Mouse (Mus musculus) limb, embryonic 14.5 days (tissue): ENCODE data around the gene Glis2. TPM values are rescaled to one million over a fixed set of nuclear protein-coding genes. Genes with fewer than 3 reads are reported as not detected.
A peak's percentile ranks its signal among the peaks of the same experiment; 100 is the strongest.

Experiments
- ATAC-seq: fragments of 200-750 bp; cut with Nextera tagmentation; 2 replicates; pipeline ENCODE4 v1.8.0; 2017; ENCODE audit warnings: low read depth, moderate number of reproducible peaks, moderate TSS enrichment; ENCODE audit not compliant: low FRiP score
- DNase-seq: peaks from one replicate; pipeline ENCODE4 v3.0.0-alpha.2; 2015; ENCODE audit warnings: low spot score
- H3K27ac ChIP-seq: fragments of 300-500 bp; sonication (generic); replicated peaks from 2 replicates; pipeline ENCODE4 v1.5.1; 2014; ENCODE audit warnings: low read depth, mild to moderate bottlenecking, low read length, moderate library complexity, mixed read lengths
- H3K27me3 ChIP-seq: fragments of 300-500 bp; sonication (generic); 2 replicates; pipeline ENCODE4 v1.6.1; 2014; ENCODE audit warnings: low read length, mixed read lengths; ENCODE audit not compliant: control insufficient read depth, insufficient read depth
- H3K36me3 ChIP-seq: fragments of 300-500 bp; sonication (generic); 2 replicates; pipeline ENCODE4 v1.6.1; 2014; ENCODE audit warnings: mild to moderate bottlenecking, low read length, moderate library complexity, mixed read lengths; ENCODE audit not compliant: control insufficient read depth, insufficient read depth
- H3K4me1 ChIP-seq: fragments of 300-500 bp; sonication (generic); 2 replicates; pipeline ENCODE4 v1.6.1; 2014; ENCODE audit warnings: antibody characterized with exemption, low read length, mixed read lengths; ENCODE audit not compliant: control insufficient read depth, insufficient read depth
- H3K4me2 ChIP-seq: fragments of 300-500 bp; sonication (generic); replicated peaks from 2 replicates; pipeline ENCODE4 v1.6.1; 2014; ENCODE audit warnings: low read depth, mild to moderate bottlenecking, low read length, moderate library complexity; ENCODE audit not compliant: severe bottlenecking
- H3K4me3 ChIP-seq: fragments of 300-500 bp; sonication (generic); replicated peaks from 2 replicates; pipeline ENCODE4 v1.5.1; 2014; ENCODE audit warnings: low read length
- H3K9ac ChIP-seq: fragments of 300-500 bp; sonication (generic); 2 replicates; pipeline ENCODE4 v1.6.1; 2014; ENCODE audit warnings: mild to moderate bottlenecking, low read depth, low read length, moderate library complexity; ENCODE audit not compliant: severe bottlenecking
- H3K9me3 ChIP-seq: fragments of 300-500 bp; sonication (generic); 2 replicates; pipeline ENCODE4 v1.6.1; 2016; ENCODE audit warnings: low read length; ENCODE audit not compliant: control insufficient read depth
- POLR2A ChIP-seq: fragments of 200-500 bp; IDR thresholded peaks from 2 replicates; pipeline ENCODE4 v1.8.0; 2012; ENCODE audit warnings: inconsistent platforms, mild to moderate bottlenecking, moderate library complexity, borderline replicate concordance; ENCODE audit not compliant: insufficient read depth, insufficient read length; ENCODE audit errors: extremely low read depth
- WGBS: fragments of 180-500 bp; shearing (Covaris S2); extraction: QIAGEN DNeasy Blood & Tissue Kit; methylation state at CpG from one replicate; pipeline ENCODE4 v1.1.7; 2014; 5-methylcytosine and 5-hydroxymethylcytosine counted together
- polyA plus RNA-seq, 2 experiments: library from polyadenylated mRNA; depleted of rRNA in 1 of 2; stranded (reverse) in 1 of 2; unstranded in 1 of 2; fragments of >200 nt; fragmentation: Nextera tagmentation in 1 of 2; extraction: Ambion mirVana in 1 of 2; gene quantifications; 2 replicates each; pipeline versions ENCODE4 v1.2.1 to v1.2.3; 2012 to 2014

Gene Glis2
- polyA plus RNA-seq, 2 experiments = 45.9 to 83.8 TPM

DNA sequence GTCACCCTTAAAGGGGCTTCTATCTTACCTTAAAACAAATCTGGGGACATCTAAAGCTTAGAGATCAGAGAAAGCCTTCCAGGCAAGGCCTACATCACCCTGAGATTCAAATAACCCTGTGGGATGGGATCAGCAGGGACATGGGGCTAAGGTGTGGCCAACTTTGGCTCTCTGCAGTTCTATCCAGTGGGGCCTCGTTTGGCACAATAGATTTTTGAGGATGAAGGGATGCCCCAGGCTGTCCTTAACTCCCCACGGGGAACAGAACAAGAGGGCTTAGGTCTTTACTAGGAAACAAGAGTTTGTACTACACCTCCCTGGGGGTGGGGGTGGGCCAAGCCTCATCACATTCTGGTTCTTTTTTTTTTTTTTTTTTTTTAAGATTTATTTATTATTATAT lies 64.8 kb downstream of the Glis2 start:
- H3K9ac ChIP-seq = no peak overlapping the region; the same call in 1 of the 2 replicates

GRCm38 (mm10) chr16:4661605-4662004 lies 67.1 kb downstream of the Glis2 start:
- no peak for DNase-seq
- Histone ChIP-seq H3K4me2 (no peak overlapping the region), H3K27ac (no peak overlapping the region), H3K4me3 (no peak overlapping the region), H3K9me3 (no peaks in the 10 kb centered on the region), H3K36me3 (peaks cover 15% of the 10 kb centered on the region), H3K27me3 (no peaks in the 10 kb centered on the region), H3K9ac (no peak overlapping the region), H3K4me1 (peaks cover 25% of the 10 kb centered on the region)
- 55% methylated on average over 2 of the region's 2 CpGs for WGBS
- no peak for ATAC-seq
- no peak for TF ChIP-seq POLR2A

More for the DNA sequence above, 64.8 kb downstream of the Glis2 start:
- H3K4me1 ChIP-seq = peaks cover 48% of the 10 kb centered on the region
- H3K4me2 ChIP-seq = peak overlapping the region; percentile 38
- H3K27ac ChIP-seq = peak overlapping the region; percentile 84
- 13% methylated on average over 2 of the region's 2 CpGs for WGBS
- DNase-seq (no peak), ATAC-seq (peak; percentile 1; the same call in 1 of the 2 replicates)
- H3K4me3 ChIP-seq = no peak overlapping the region
- no peaks in the 10 kb centered on the region for H3K27me3 ChIP-seq
- H3K36me3 ChIP-seq = peaks cover 14% of the 10 kb centered on the region
- no peaks in the 10 kb centered on the region for H3K9me3 ChIP-seq
- TF ChIP-seq POLR2A = no peak

DNA sequence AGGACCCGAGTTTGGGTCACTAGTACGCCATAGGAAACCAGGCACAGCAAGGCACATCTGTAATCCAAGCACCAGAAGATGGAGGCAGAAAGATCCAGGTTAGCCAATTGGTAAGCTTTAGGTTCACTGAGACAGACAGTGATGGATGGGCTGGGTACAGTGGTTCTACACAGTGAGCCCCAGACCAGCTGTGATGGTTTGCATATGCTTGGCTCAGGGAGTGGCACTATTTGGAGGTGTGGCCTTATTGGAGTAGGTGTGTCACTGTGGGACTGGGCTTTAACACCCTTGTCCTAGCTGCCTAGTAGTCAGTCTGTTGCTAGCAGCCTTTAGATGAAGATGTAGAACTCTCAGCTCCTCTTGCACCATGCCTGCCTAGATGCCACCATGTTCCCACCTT lies 69.3 kb downstream of the Glis2 start:
- Histone ChIP-seq H3K27ac (no peak overlapping the region), H3K9ac (no peak overlapping the region), H3K4me1 (peaks cover 9% of the 10 kb centered on the region), H3K4me3 (no peak overlapping the region), H3K27me3 (no peaks in the 10 kb centered on the region), H3K4me2 (no peak overlapping the region), H3K36me3 (peaks cover 27% of the 10 kb centered on the region), H3K9me3 (no peaks in the 10 kb centered on the region)
- 89% methylated on average over 2 of the region's 2 CpGs for WGBS
- ATAC-seq (no peak), DNase-seq (no peak)
- no peak for TF ChIP-seq POLR2A

DNA sequence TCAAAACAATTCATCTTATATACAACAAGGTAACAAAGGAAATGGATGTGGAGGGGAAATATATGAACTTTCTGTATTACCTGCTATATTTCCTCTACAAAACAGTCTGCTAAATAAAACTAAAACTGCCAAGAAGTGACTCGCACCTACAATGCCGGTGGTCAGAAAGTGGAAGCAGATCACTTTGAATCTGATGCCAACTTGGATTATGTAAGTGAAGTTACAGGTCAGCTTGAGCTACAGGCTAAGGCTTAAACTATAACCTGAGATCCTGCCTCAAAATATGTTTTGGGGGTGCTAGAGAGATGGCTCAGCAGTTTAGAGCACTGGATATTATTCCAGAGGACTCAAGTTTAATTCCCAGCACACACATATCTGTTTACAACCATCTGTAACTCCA lies 71.2 kb downstream of the Glis2 start:
- DNase-seq = no peak
- Histone ChIP-seq H3K27me3 (no peaks in the 10 kb centered on the region), H3K4me2 (no peak overlapping the region), H3K36me3 (peaks cover 39% of the 10 kb centered on the region), H3K4me1 (no peaks in the 10 kb centered on the region), H3K4me3 (no peak overlapping the region), H3K9me3 (no peaks in the 10 kb centered on the region), H3K27ac (no peak overlapping the region), H3K9ac (no peak overlapping the region)
- 85% methylated on average over 2 of the region's 2 CpGs for WGBS
- ATAC-seq = no peak
- TF ChIP-seq POLR2A = no peak

GRCm38 (mm10) chr16:4667190-4667808 lies 72.8 kb downstream of the Glis2 start:
- no peak overlapping the region for H3K4me2 ChIP-seq
- peaks cover 39% of the 10 kb centered on the region for H3K36me3 ChIP-seq
- no peak overlapping the region for H3K27ac ChIP-seq
- H3K4me3 ChIP-seq = no peak overlapping the region
- 23% methylated on average over 3 of the region's 3 CpGs for WGBS
- H3K9me3 ChIP-seq = no peaks in the 10 kb centered on the region
- no peak for TF ChIP-seq POLR2A
- no peaks in the 10 kb centered on the region for H3K27me3 ChIP-seq
- H3K9ac ChIP-seq = no peak overlapping the region
- ATAC-seq = peak; percentile 92
- DNase-seq = peak; percentile 97
- H3K4me1 ChIP-seq = no peaks in the 10 kb centered on the region
